Mouse (Mus musculus) cerebellum, adult 11-12 months (tissue): ENCODE results near the gene Zscan5b.
"Not testable (repeated sequence)": the region's sequence is repeated elsewhere in the genome, so short reads cannot be mapped to it uniquely, and the experiment has no call there.

Experiments
- DNase-seq: peaks from one replicate; pipeline ENCODE4 v3.0.0; 2022

Gene Zscan5b

DNA sequence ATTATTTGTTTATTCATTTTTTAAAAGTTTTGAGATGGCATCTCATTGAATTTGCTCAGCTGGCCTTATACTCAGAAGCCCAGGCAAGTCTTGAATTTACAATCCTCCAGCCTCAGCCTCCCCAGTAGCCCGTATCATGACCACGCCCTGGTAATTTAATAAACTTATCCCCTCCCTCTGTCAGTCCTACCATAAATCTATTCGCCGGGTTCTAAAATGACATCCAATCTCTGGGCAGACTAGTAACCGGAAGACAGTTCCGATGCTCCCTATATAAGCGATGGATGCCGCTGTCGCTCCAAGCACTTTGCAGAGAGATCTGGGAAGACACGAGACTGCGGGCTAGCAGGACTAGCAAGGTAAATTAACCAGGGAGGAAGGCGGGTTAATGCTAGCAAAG, at the start of gene Zscan5b:
Zscan5b (plus strand) TSS at position 301 of the 400 bp plus-strand sequence.
- DNase-seq: no peak

GRCm38 (mm10) chr7:6172674-6173244, 49.3 kb upstream of the Zscan5b start:
- peak; percentile 85 for DNase-seq

DNA sequence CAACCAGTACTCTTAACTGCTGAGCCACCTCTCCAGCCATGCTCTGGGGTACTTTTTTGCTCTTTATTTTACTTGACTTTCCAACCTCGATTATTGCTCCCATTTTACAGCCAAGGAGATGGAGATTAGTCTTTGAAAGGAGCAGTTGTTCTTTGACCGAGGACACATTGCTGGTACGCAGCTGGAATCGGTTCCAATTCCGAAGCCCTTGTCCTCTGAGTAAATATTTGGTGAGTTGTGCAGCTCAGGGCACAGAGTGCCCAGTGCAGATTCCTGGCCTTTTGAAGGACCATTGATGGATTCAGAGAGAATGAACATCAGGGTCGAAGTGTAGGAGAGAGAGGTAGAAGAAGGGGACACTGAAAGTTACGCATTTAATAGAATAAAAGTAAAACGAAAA, 48.2 kb upstream of the Zscan5b start:
- no peak for DNase-seq

DNA sequence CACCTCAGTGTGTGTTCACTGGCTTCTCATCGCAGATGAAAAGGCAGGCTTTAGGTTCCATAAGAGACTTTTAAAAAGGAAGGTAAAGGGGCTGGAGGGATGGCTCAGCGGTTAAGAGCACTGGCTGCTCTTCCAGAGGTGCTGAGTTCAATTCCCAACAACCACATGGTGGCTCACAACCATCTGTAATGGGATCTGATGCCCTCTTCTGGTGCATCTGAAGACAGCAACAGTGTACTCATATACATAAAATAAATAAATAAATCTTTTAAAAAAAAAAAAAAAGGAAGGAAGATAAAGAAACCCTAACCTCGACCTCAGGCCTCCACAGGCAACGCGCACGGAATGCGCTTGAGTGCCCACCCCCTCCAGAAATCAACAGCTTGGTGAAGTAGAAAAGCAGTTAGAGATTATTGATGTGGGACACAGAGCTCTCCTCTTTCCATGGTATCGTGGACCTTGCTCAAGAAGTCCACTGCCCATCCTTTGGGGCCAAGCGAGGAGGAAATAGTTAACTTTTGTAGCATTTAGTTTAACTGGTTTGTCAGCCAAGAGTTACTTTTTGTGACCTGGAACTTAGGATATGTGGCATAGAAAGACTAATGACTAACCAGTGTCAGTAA, 47.6 kb upstream of the Zscan5b start:
- DNase-seq: not testable (repeated sequence)

GRCm38 (mm10) chr7:6179013-6179412, 43.1 kb upstream of the Zscan5b start:
- DNase-seq: peak; percentile 86

DNA sequence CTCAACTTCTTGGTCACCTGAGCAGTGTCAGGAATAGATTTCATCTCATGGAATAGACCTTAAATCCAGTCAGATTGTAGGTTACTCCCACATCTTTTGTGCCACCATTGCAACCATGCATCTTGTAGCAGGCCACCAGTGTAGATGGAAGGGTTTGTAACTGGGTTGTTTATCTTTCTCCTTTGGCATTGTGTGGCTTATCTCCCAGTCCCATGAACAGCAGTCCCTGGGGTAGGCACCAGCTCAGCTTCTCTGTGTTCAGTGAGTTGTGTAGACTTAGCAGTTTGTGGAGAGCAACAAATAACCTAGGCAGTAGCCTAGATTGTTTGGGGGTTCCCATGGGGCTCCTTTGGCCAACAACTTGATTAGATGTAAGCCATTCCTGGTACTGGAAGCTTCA, 39.2 kb upstream of the Zscan5b start:
- no peak for DNase-seq

GRCm38 (mm10) chr7:6183802-6184201, 38.3 kb upstream of the Zscan5b start:
- peak; percentile 89 for DNase-seq

GRCm38 (mm10) chr7:6184521-6184920, 37.6 kb upstream of the Zscan5b start:
- peak; percentile 75 for DNase-seq

DNA sequence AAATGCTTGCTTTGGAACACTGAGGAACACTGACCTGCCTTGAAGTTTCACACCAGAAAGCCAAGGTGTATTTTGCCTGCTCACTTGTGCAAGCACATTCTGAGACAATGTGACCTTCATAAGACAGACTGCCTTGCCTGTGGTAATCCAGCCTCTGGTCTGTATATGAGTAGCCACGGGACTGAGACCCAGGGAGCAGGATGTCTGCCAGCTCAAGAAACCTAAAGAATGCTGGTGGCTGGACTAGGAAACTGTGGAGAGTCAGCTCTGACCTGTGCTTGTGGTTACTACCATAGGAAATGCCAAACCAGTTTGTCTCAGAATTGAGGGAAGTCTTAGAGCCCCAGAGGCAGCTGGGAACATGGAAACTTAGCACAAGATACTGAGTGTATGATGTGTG, 36.7 kb upstream of the Zscan5b start:
- peak; percentile 18 for DNase-seq

GRCm38 (mm10) chr7:6186176-6186575, 35.9 kb upstream of the Zscan5b start:
- DNase-seq: peak; percentile 14

- peak; percentile 14 for DNase-seq
Observed at GRCm38 (mm10) chr7:6186756-6187155, 35.3 kb upstream of the Zscan5b start.

DNA sequence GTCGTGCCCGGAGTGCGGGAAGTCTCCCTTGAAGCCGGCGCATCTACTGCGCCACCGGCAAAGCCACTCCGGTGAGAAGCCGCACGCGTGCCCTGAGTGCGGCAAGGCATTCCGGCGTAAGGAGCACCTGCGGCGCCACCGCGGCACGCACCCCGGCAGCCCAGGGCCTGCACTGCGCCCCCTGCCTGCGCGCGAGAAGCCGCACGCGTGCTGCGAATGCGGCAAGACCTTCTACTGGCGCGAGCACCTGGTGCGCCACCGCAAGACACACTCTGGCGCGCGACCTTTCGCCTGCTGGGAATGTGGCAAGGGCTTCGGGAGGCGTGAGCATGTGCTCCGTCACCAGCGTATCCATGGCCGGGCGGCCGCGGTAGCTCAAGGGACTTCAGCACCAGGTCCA, 32.5 kb upstream of the Zscan5b start:
- peak; percentile 62 for DNase-seq

DNA sequence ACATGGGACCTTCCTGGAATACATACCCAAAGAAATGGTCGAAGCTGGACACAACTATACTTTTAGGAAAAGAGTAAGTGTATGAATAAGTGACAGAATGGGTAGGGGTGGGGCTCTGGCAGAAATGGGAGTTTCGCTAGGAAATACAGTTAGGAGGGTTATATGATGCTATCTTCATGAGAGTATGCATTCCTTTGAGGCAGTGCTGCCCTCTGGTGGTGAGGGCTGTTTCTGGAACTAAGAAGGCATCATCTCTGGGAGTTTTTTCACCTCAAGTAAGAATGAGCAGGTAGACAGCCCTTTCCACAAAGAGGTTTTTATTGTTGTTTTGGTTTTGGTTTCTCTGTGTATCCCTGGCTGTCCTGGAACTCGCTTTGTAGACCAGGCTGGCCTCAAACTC, 30.7 kb upstream of the Zscan5b start:
- DNase-seq: peak; percentile 69

DNA sequence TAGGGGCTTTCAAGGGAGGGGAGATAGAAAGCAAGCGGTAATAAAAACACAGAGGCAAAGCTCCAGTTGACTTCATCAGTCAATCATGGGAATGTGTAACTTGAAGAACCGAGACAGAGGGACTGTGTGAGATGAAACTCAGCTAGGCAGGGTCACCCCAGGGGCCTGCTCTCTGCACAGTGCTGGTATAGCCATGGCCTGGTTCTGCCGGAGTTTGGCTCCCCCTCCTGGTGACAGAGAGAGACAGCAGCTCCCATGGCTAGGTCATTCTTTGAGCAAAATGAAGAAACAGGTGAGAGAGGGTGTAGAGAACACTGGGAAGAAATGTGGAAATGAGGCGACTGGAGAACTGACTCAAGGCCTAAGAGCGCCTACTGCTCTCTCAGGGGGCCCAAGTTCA, 27.9 kb upstream of the Zscan5b start:
- DNase-seq: peak; percentile 56

- DNase-seq: no peak
Observed at GRCm38 (mm10) chr7:6195777-6196176, 26.3 kb upstream of the Zscan5b start.

- DNase-seq: no peak
Observed at GRCm38 (mm10) chr7:6196790-6197189, 25.3 kb upstream of the Zscan5b start, which contains the start of gene Galp. Gene Galp (plus strand): TSS chr7:6197090.

- no peak for DNase-seq
Observed at GRCm38 (mm10) chr7:6204200-6204599, 17.9 kb upstream of the Zscan5b start.

DNA sequence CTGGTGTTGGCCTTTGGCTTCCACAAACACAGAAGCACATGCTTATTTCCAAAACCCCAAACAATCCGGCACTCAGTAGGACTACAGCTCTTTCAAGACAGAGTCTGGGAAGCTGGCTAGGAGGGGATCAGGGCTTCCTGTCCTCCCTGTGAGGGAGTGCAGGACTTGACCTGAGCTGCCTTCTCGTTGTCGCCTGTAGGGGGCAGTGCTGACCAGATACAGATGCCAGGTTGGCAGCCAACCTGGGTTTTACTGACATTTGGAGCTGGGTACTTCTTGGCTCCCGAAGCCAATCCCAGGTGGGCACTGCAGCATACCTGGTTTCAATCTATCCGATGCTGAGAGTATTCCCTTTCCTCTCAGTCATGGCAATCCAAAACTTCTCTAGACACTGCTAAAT, 8.9 kb upstream of the Zscan5b start:
- no peak for DNase-seq

DNA sequence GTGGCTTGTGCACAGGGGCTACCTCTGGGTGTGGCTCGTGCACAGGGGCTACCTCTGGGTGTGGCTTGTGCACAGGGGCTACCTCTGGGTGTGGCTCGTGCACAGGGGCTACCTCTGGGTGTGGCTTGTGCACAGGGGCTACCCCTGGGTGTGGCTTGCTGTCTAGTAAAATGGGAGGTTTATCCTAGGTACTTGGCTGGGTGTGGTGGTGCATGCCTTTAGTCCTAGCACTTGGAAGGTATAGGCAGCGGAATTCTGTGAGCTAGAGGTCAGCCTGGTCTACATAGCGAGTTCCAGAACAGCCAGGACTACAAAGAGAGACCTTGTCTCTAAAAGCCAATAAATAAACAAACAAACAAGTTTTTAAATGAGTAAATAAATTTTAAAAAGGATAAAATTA, 7.4 kb upstream of the Zscan5b start:
- DNase-seq: not testable (repeated sequence)

GRCm38 (mm10) chr7:6220147-6220546, 1.9 kb upstream of the Zscan5b start:
- no peak for DNase-seq

- peak; percentile 14 for DNase-seq
Observed at GRCm38 (mm10) chr7:6228491-6228890, 6.4 kb downstream of the Zscan5b start.

DNA sequence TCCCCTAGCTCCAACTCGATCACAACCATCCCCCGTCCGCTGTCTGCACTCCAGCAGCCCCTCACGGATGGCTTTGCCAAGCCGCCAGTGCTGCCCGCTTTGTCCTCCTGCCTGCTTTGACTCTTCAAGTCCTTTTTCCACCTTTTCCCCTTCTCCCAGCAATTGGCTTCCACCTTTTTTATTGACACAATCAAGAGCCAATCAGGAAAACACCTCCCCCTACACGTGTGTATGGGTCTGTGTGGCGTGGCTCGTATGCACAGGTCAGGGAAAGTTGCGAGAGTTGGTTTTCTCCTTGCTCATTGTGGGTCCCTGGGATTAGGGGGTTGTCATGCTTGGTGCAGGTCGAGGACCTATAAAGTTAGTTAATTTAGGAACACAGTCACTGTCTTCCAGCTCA, 17.7 kb downstream of the Zscan5b start:
- no peak for DNase-seq

DNA sequence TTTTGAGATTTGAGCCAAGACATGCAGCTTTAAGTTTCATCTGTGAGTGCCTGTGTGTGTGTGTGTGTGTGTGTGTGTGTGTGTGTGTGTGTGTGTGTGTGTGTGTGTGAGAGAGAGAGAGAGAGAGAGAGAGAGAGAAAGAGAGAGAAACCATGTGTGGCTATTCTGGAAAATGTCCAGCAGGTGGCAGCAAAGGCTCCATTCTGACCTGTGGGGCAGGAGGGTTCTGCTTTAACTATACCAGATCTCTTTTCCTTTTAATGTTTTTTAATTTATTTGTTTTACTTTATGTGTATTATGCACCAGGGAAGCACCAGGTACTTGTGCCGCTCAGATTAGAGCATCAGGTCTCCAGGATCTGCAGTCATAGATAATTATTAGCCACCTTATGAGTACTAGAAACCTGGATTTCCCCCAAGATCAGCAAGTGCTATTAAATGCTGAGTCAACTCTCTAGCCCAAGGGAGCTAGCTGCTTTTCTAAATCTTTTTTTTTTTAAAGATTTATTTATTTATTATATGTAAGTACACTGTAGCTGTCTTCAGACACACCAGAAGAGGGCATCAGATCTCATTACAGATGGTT, 18.9 kb downstream of the Zscan5b start:
- peak; percentile 18 for DNase-seq
